Mouse (Mus musculus) limb, embryonic 11.5 days (tissue): ENCODE results near the gene Tmem132b. TPM values are rescaled to one million over a fixed set of nuclear protein-coding genes. Genes with fewer than 3 reads are reported as not detected.

Source experiments
- ATAC-seq: fragments of 200-750 bp; cut with Nextera tagmentation; 2 replicates; pipeline ENCODE4 v1.8.0; 2017; ENCODE audit warnings: low read depth; ENCODE audit not compliant: insufficient number of reproducible peaks, low FRiP score, low TSS enrichment
- DNase-seq: peaks from one replicate; pipeline ENCODE4 v3.0.0-alpha.2; 2015; ENCODE audit warnings: low spot score
- H3K27ac ChIP-seq: fragments of 300-500 bp; sonication (generic); replicated peaks from 2 replicates; pipeline ENCODE4 v1.5.1; 2014; ENCODE audit warnings: low read depth, mild to moderate bottlenecking, low read length
- H3K27me3 ChIP-seq: fragments of 300-500 bp; sonication (generic); 2 replicates; pipeline ENCODE4 v1.6.1; 2014; ENCODE audit warnings: mild to moderate bottlenecking, low read length, mixed read lengths; ENCODE audit not compliant: control insufficient read depth, insufficient read depth
- H3K36me3 ChIP-seq: fragments of 300-500 bp; sonication (generic); 2 replicates; pipeline ENCODE4 v1.6.1; 2014; ENCODE audit warnings: mild to moderate bottlenecking, low read length, moderate library complexity, mixed read lengths; ENCODE audit not compliant: control insufficient read depth, insufficient read depth
- H3K4me1 ChIP-seq: fragments of 300-500 bp; sonication (generic); 2 replicates; pipeline ENCODE4 v1.6.1; 2014; ENCODE audit warnings: low read length, mixed read lengths; ENCODE audit not compliant: control insufficient read depth, insufficient read depth
- H3K4me2 ChIP-seq: fragments of 300-500 bp; sonication (generic); 2 replicates; pipeline ENCODE4 v1.6.1; 2014; ENCODE audit warnings: low read depth, mild to moderate bottlenecking, moderate library complexity; ENCODE audit not compliant: severe bottlenecking
- H3K4me3 ChIP-seq: fragments of 300-500 bp; sonication (generic); 2 replicates; pipeline ENCODE4 v1.5.1; 2014; ENCODE audit warnings: low read depth, low read length
- H3K9ac ChIP-seq: fragments of 300-500 bp; sonication (generic); 2 replicates; pipeline ENCODE4 v1.6.1; 2014; ENCODE audit warnings: mild to moderate bottlenecking, low read length
- H3K9me3 ChIP-seq: fragments of 300-500 bp; sonication (generic); 2 replicates; pipeline ENCODE4 v1.6.1; 2016; ENCODE audit warnings: low read length; ENCODE audit not compliant: control insufficient read depth
- WGBS: fragments of 180-500 bp; shearing (Covaris S2); extraction: QIAGEN DNeasy Blood & Tissue Kit; methylation state at CpG from one replicate; pipeline ENCODE4 v1.1.7; 2014; 5-methylcytosine and 5-hydroxymethylcytosine counted together
- polyA plus RNA-seq: library from polyadenylated mRNA; unstranded; fragments of >200 nt; fragmentation: Nextera tagmentation; extraction: Ambion mirVana; gene quantifications from 2 replicates; pipeline ENCODE4 v1.2.1, GENCODE M21; 2014

Gene Tmem132b
- polyA plus RNA-seq, 1 experiment from 2014 or later, result 0.08 TPM

- Histone ChIP-seq H3K27ac (no peak overlapping the region), H3K9me3 (no peaks in the 10 kb centered on the region), H3K36me3 (no peaks in the 10 kb centered on the region), H3K9ac (no peak overlapping the region), H3K4me3 (no peak overlapping the region), H3K4me2 (no peak overlapping the region), H3K4me1 (no peaks in the 10 kb centered on the region), H3K27me3 (no peaks in the 10 kb centered on the region)
- 73% methylated on average over 6 of the region's 6 CpGs for WGBS
- no peak for ATAC-seq
- DNase-seq, result no peak
These were observed 151.9 kb downstream of the Tmem132b start for GRCm38 (mm10) chr5:125683491-125683890.

GRCm38 (mm10) chr5:125685681-125686331 lies 154.2 kb downstream of the Tmem132b start:
- H3K4me3 ChIP-seq, result no peak overlapping the region
- ATAC-seq (no peak), DNase-seq (no peak)
- no peak overlapping the region for H3K27ac ChIP-seq
- H3K4me2 ChIP-seq, result no peak overlapping the region
- H3K36me3 ChIP-seq, result no peaks in the 10 kb centered on the region
- no peak overlapping the region for H3K9ac ChIP-seq
- WGBS, result 71% methylated on average over 11 of the region's 11 CpGs
- no peaks in the 10 kb centered on the region for H3K9me3 ChIP-seq
- H3K27me3 ChIP-seq, result no peaks in the 10 kb centered on the region
- H3K4me1 ChIP-seq, result no peaks in the 10 kb centered on the region

- 42% methylated on average over 10 of the region's 10 CpGs for WGBS
- no peaks in the 10 kb centered on the region for H3K27me3 ChIP-seq
- H3K4me2 ChIP-seq, result no peak overlapping the region
- DNase-seq, result no peak
- no peaks in the 10 kb centered on the region for H3K4me1 ChIP-seq
- H3K9ac ChIP-seq, result no peak overlapping the region
- H3K4me3 ChIP-seq, result no peak overlapping the region
- H3K9me3 ChIP-seq, result no peaks in the 10 kb centered on the region
- no peaks in the 10 kb centered on the region for H3K36me3 ChIP-seq
- H3K27ac ChIP-seq, result no peak overlapping the region
- no peak for ATAC-seq
These were observed 161.0 kb downstream of the Tmem132b start for GRCm38 (mm10) chr5:125692538-125692937.

GRCm38 (mm10) chr5:125699395-125699794 lies 167.8 kb downstream of the Tmem132b start:
- Histone ChIP-seq H3K36me3 (no peaks in the 10 kb centered on the region), H3K4me3 (no peak overlapping the region)
- WGBS, result 77% methylated on average over 3 of the region's 3 CpGs

GRCm38 (mm10) chr5:125700234-125700633 lies 168.7 kb downstream of the Tmem132b start:
- no peak overlapping the region for H3K4me2 ChIP-seq
- H3K4me3 ChIP-seq, result no peak overlapping the region
- H3K4me1 ChIP-seq, result no peaks in the 10 kb centered on the region
- H3K36me3 ChIP-seq, result no peaks in the 10 kb centered on the region
- no peaks in the 10 kb centered on the region for H3K9me3 ChIP-seq
- no peaks in the 10 kb centered on the region for H3K27me3 ChIP-seq
- no peak overlapping the region for H3K27ac ChIP-seq
- WGBS, result 88% methylated on average over 5 of the region's 5 CpGs
- ATAC-seq, result no peak
- DNase-seq, result no peak
- no peak overlapping the region for H3K9ac ChIP-seq

More at GRCm38 (mm10) chr5:125699395-125699794, 167.8 kb downstream of the Tmem132b start:
- no peaks in the 10 kb centered on the region for H3K27me3 ChIP-seq
- no peak overlapping the region for H3K9ac ChIP-seq
- H3K4me2 ChIP-seq, result no peak overlapping the region
- no peaks in the 10 kb centered on the region for H3K4me1 ChIP-seq
- DNase-seq (no peak), ATAC-seq (no peak)
- no peak overlapping the region for H3K27ac ChIP-seq
- H3K9me3 ChIP-seq, result no peaks in the 10 kb centered on the region

- Histone ChIP-seq H3K4me3 (no peak overlapping the region), H3K9me3 (no peaks in the 10 kb centered on the region), H3K9ac (no peak overlapping the region), H3K36me3 (no peaks in the 10 kb centered on the region), H3K27ac (no peak overlapping the region), H3K4me1 (no peaks in the 10 kb centered on the region), H3K4me2 (no peak overlapping the region), H3K27me3 (no peaks in the 10 kb centered on the region)
- WGBS, result 84% methylated on average over 8 of the region's 8 CpGs
- no peak for ATAC-seq
- no peak for DNase-seq
These were observed 173.8 kb downstream of the Tmem132b start for GRCm38 (mm10) chr5:125705379-125705778.

- Histone ChIP-seq H3K27me3 (no peaks in the 10 kb centered on the region), H3K4me2 (no peak overlapping the region), H3K4me1 (no peaks in the 10 kb centered on the region), H3K9me3 (no peaks in the 10 kb centered on the region), H3K36me3 (no peaks in the 10 kb centered on the region), H3K27ac (no peak overlapping the region), H3K9ac (no peak overlapping the region), H3K4me3 (no peak overlapping the region)
- ATAC-seq (no peak), DNase-seq (peak; percentile 73)
- 5% methylated on average over 3 of the region's 3 CpGs for WGBS
These were observed 177.6 kb downstream of the Tmem132b start for GRCm38 (mm10) chr5:125709160-125709559.

GRCm38 (mm10) chr5:125726815-125727214 lies 195.2 kb downstream of the Tmem132b start:
- no peak overlapping the region for H3K27ac ChIP-seq
- no peaks in the 10 kb centered on the region for H3K9me3 ChIP-seq
- ATAC-seq (no peak), DNase-seq (no peak)
- H3K27me3 ChIP-seq, result no peaks in the 10 kb centered on the region
- H3K36me3 ChIP-seq, result no peaks in the 10 kb centered on the region
- 88% methylated on average over 7 of the region's 7 CpGs for WGBS
- H3K4me2 ChIP-seq, result no peak overlapping the region
- H3K4me3 ChIP-seq, result no peak overlapping the region
- no peaks in the 10 kb centered on the region for H3K4me1 ChIP-seq
- no peak overlapping the region for H3K9ac ChIP-seq

GRCm38 (mm10) chr5:125727436-125727835 lies 195.9 kb downstream of the Tmem132b start:
- H3K36me3 ChIP-seq, result no peaks in the 10 kb centered on the region
- H3K9me3 ChIP-seq, result no peaks in the 10 kb centered on the region
- DNase-seq (no peak), ATAC-seq (no peak)
- H3K4me3 ChIP-seq, result no peak overlapping the region
- no peak overlapping the region for H3K9ac ChIP-seq
- no peaks in the 10 kb centered on the region for H3K27me3 ChIP-seq
- H3K4me1 ChIP-seq, result no peaks in the 10 kb centered on the region
- 81% methylated on average over 5 of the region's 5 CpGs for WGBS
- no peak overlapping the region for H3K4me2 ChIP-seq
- no peak overlapping the region for H3K27ac ChIP-seq
